Mouse (Mus musculus) bone marrow, adult 2 months (tissue): ENCODE measurements at regions not wholly inside any gene's neighbourhood (a gene's known extent, or its start where the extent isn't known, plus 50 kb on each side); places are given as distances from the start of the nearest gene placed in this dataset.

Experiments
- CTCF ChIP-seq: fragments of 200-500 bp; IDR thresholded peaks from 2 replicates; pipeline ENCODE4 v1.5.1; 2011; ENCODE audit warnings: low read length, control low read depth; ENCODE audit not compliant: control insufficient read depth, insufficient read depth
- POLR2A ChIP-seq: fragments of 200-500 bp; IDR thresholded peaks from 2 replicates; pipeline ENCODE4 v1.6.1; 2011; ENCODE audit warnings: low read depth, mild to moderate bottlenecking, control low read depth, low read length, borderline replicate concordance; ENCODE audit not compliant: control insufficient read depth

DNA sequence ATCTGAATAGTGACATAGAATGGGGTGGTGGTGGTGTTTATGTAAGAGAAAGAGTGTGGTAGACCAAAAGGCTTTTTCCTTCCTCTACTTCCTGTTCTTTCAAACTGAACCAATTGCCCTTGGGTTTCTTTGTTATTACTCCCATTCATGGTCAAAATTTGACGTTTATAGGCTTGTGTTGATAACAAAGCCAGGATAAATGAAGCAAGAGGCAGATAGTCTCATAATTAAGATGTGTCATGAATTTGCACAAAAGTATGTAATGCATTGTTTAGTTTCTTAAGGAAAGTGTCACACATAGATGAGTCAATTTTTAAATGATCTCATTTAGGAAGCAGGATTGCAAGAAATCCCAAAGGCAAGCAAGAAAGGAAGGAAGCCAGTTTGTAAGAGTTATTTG, 73.9 kb upstream of the Rnd3 start:
- TF ChIP-seq CTCF (no peak), POLR2A (no peak)
